Mouse (Mus musculus) macrophage (primary cell): ENCODE results near the gene Ttc39a. TPM values are rescaled to one million over a fixed set of nuclear protein-coding genes. Genes with fewer than 3 reads are reported as not detected.

ENCODE experiments used
- H3K27ac ChIP-seq: fragments of 350-480 bp; formaldehyde crosslinking; 2 replicates; pipeline ENCODE4 v1.9.0; 2021
- H3K36me3 ChIP-seq: fragments of 350-480 bp; formaldehyde crosslinking; 2 replicates; pipeline ENCODE4 v1.9.0; 2021; ENCODE audit errors: inconsistent target
- H3K4me3 ChIP-seq: fragments of 350-480 bp; formaldehyde crosslinking; 2 replicates; pipeline ENCODE4 v1.9.0; 2021; ENCODE audit errors: inconsistent target
- H3K79me2 ChIP-seq: fragments of 350-480 bp; formaldehyde crosslinking; 2 replicates; pipeline ENCODE4 v1.9.0; 2021; ENCODE audit errors: inconsistent target
- WGBS: methylation state at CpG from one replicate; pipeline ENCODE4 v1.1.7; 2026; ENCODE audit warnings: inconsistent platforms; ENCODE audit not compliant: missing documents; 5-methylcytosine and 5-hydroxymethylcytosine counted together
- polyA plus RNA-seq: library from polyadenylated mRNA; stranded (reverse); fragments of 250-400 nt; gene quantifications from 3 replicates; pipeline ENCODE4 v1.2.4, GENCODE M21; 2018; ENCODE audit warnings: inconsistent platforms

Gene Ttc39a
- polyA plus RNA-seq, 1 experiment from 2014 or later, result 5.7 TPM

- WGBS, result 83% methylated on average over 9 of the region's 9 CpGs
- no peak overlapping the region for H3K4me3 ChIP-seq
- no peaks in the 10 kb centered on the region for H3K79me2 ChIP-seq
- H3K27ac ChIP-seq, result no peak overlapping the region
- no peaks in the 10 kb centered on the region; the same call in 1 of the 2 replicates for H3K36me3 ChIP-seq
Measured at GRCm38 (mm10) chr4:109407701-109408485, 1.5 kb downstream of the Ttc39a start.

- Histone ChIP-seq H3K4me3 (no peak overlapping the region), H3K79me2 (no peaks in the 10 kb centered on the region), H3K27ac (no peak overlapping the region), H3K36me3 (no peaks in the 10 kb centered on the region)
- WGBS, result 85% methylated on average over 6 of the region's 9 CpGs
Measured at GRCm38 (mm10) chr4:109410681-109411376, 4.4 kb downstream of the Ttc39a start.

GRCm38 (mm10) chr4:109411377-109411967 is 5.0 kb downstream of the Ttc39a start:
- no peak overlapping the region for H3K27ac ChIP-seq
- H3K36me3 ChIP-seq, result no peaks in the 10 kb centered on the region
- 92% methylated on average over 6 of the region's 6 CpGs for WGBS
- H3K79me2 ChIP-seq, result no peaks in the 10 kb centered on the region
- H3K4me3 ChIP-seq, result no peak overlapping the region

GRCm38 (mm10) chr4:109412233-109412632 is 5.8 kb downstream of the Ttc39a start:
- no peaks in the 10 kb centered on the region for H3K36me3 ChIP-seq
- WGBS, result 83% methylated on average over 5 of the region's 5 CpGs
- no peaks in the 10 kb centered on the region for H3K79me2 ChIP-seq
- H3K27ac ChIP-seq, result no peak overlapping the region
- H3K4me3 ChIP-seq, result no peak overlapping the region

- WGBS, result 100% methylated on average over 1 of the region's 1 CpGs
- no peak overlapping the region for H3K27ac ChIP-seq
Measured at GRCm38 (mm10) chr4:109417998-109418397, 11.6 kb downstream of the Ttc39a start.

GRCm38 (mm10) chr4:109419017-109419416 is 12.6 kb downstream of the Ttc39a start:
- WGBS, result 3% methylated on average over 3 of the region's 3 CpGs
- no peak overlapping the region for H3K4me3 ChIP-seq
- no peak overlapping the region for H3K27ac ChIP-seq
- H3K79me2 ChIP-seq, result no peaks in the 10 kb centered on the region
- no peaks in the 10 kb centered on the region for H3K36me3 ChIP-seq

More at GRCm38 (mm10) chr4:109417998-109418397, 11.6 kb downstream of the Ttc39a start:
- H3K4me3 ChIP-seq, result no peak overlapping the region
- no peaks in the 10 kb centered on the region for H3K36me3 ChIP-seq
- H3K79me2 ChIP-seq, result no peaks in the 10 kb centered on the region

GRCm38 (mm10) chr4:109419563-109419962 is 13.1 kb downstream of the Ttc39a start:
- no peak overlapping the region for H3K27ac ChIP-seq
- WGBS, result 98% methylated on average over 3 of the region's 4 CpGs
- H3K79me2 ChIP-seq, result no peaks in the 10 kb centered on the region
- H3K4me3 ChIP-seq, result no peak overlapping the region
- no peaks in the 10 kb centered on the region for H3K36me3 ChIP-seq

- 89% methylated on average over 6 of the region's 8 CpGs for WGBS
- Histone ChIP-seq H3K4me3 (no peak overlapping the region), H3K27ac (no peak overlapping the region), H3K79me2 (no peaks in the 10 kb centered on the region), H3K36me3 (no peaks in the 10 kb centered on the region)
Measured at GRCm38 (mm10) chr4:109420138-109420795, 13.8 kb downstream of the Ttc39a start.

- 99% methylated on average over 7 of the region's 7 CpGs for WGBS
- H3K36me3 ChIP-seq, result no peaks in the 10 kb centered on the region
Measured at GRCm38 (mm10) chr4:109421608-109422007, 15.2 kb downstream of the Ttc39a start.

GRCm38 (mm10) chr4:109422436-109422835 is 16.0 kb downstream of the Ttc39a start:
- 98% methylated on average over 5 of the region's 6 CpGs for WGBS
- Histone ChIP-seq H3K36me3 (no peaks in the 10 kb centered on the region), H3K4me3 (no peak overlapping the region)

More at GRCm38 (mm10) chr4:109421608-109422007, 15.2 kb downstream of the Ttc39a start:
- Histone ChIP-seq H3K79me2 (no peaks in the 10 kb centered on the region), H3K4me3 (no peak overlapping the region), H3K27ac (no peak overlapping the region)

GRCm38 (mm10) chr4:109423438-109423837 is 17.0 kb downstream of the Ttc39a start:
- Histone ChIP-seq H3K36me3 (no peaks in the 10 kb centered on the region), H3K4me3 (no peak overlapping the region), H3K27ac (no peak overlapping the region), H3K79me2 (no peaks in the 10 kb centered on the region)
- 83% methylated on average over 2 of the region's 2 CpGs for WGBS

More at GRCm38 (mm10) chr4:109422436-109422835, 16.0 kb downstream of the Ttc39a start:
- no peak overlapping the region for H3K27ac ChIP-seq
- H3K79me2 ChIP-seq, result no peaks in the 10 kb centered on the region

GRCm38 (mm10) chr4:109427058-109427457 is 20.6 kb downstream of the Ttc39a start:
- no peak overlapping the region for H3K27ac ChIP-seq
- H3K4me3 ChIP-seq, result no peak overlapping the region
- no peaks in the 10 kb centered on the region for H3K79me2 ChIP-seq
- H3K36me3 ChIP-seq, result no peaks in the 10 kb centered on the region
- WGBS, result 80% methylated on average over 1 of the region's 1 CpGs

- WGBS, result 83% methylated on average over 7 of the region's 7 CpGs
- no peak overlapping the region for H3K4me3 ChIP-seq
- H3K79me2 ChIP-seq, result no peaks in the 10 kb centered on the region
- no peak overlapping the region for H3K27ac ChIP-seq
- H3K36me3 ChIP-seq, result no peaks in the 10 kb centered on the region
Measured at GRCm38 (mm10) chr4:109430250-109430649, 23.8 kb downstream of the Ttc39a start.

- 28% methylated on average over 11 of the region's 13 CpGs for WGBS
- no peak overlapping the region for H3K27ac ChIP-seq
- H3K79me2 ChIP-seq, result no peaks in the 10 kb centered on the region
- H3K4me3 ChIP-seq, result no peak overlapping the region
- no peaks in the 10 kb centered on the region for H3K36me3 ChIP-seq
Measured at GRCm38 (mm10) chr4:109430854-109431253, 24.4 kb downstream of the Ttc39a start.
